Mouse (Mus musculus) ES-Bruce4 (cell line): ENCODE data around the gene Spata13.

ENCODE experiments used
- CTCF ChIP-seq: IDR thresholded peaks from one replicate; pipeline ENCODE4 v1.8.1; 2011; ENCODE audit warnings: low read depth, low read length
- POLR2A ChIP-seq: IDR thresholded peaks from one replicate; pipeline ENCODE4 v1.8.1; 2011; ENCODE audit warnings: low read length; ENCODE audit not compliant: insufficient read depth

- TF ChIP-seq CTCF (no peak), POLR2A (no peak)
These were observed 93.3 kb downstream of the Spata13 start for GRCm38 (mm10) chr14:60727130-60727529.
